Mouse (Mus musculus): Measurements from ENCODE around the gene Wnt3. TPM values are rescaled to one million over a fixed set of nuclear protein-coding genes. Genes with fewer than 3 reads are reported as not detected.

Gene Wnt3
- total and polyA plus RNA-seq, 2 experiments from 2014 or later = 11.1 to 12.5 TPM

DNA sequence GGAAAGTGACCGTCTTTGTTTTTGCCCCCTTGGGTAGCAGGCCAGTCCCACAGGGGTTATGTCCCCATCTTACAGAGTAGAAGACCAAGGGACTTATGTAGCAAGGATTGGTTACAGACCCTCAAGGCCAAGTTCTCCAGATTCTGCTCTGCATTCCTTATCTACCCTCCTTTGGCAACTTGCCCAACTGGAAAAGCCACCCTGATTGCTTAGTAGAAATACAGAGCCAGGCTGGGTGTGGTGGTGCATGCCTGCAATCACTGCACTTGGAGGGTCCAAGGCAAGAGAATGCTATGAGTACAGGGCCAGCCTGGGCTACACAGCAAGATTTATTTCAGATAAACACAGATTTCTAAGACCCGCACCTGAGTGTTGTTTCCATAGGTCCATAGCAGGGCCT, 40.0 kb upstream of the Wnt3 start:
- Histone ChIP-seq H3K27me3 (ENCODE audit: insufficient read depth, low read length) (no peaks in the 10 kb centered on the region), H3K4me2 (ENCODE audit: low read depth, low read length) (no peak overlapping the region), H3K4me1 (ENCODE audit: insufficient read depth, low read length) (0 out of 2 replicates have a peak, but pooled peaks cover 4% of the 10 kb centered on the region), H3K36me3 (ENCODE audit: insufficient read depth, low read length) (no peaks in the 10 kb centered on the region), H3K9ac (replicated peaks; ENCODE audit: low read length) (no peak overlapping the region), H3K9me3 (ENCODE audit: low read length) (no peaks in the 10 kb centered on the region), H3K27ac (no peak overlapping the region), H3K4me3 (ENCODE audit: low read length) (no peak overlapping the region)
- no peak for TF ChIP-seq CTCF (IDR thresholded peaks at IDR 0.05; ENCODE audit: low read depth)
- 90% methylated on average over 2 of the region's 2 CpGs for WGBS
- no peak for ATAC-seq
- DNase-seq (ENCODE audit: low spot score) = no peak

- no peak for TF ChIP-seq CTCF (IDR thresholded peaks at IDR 0.05; ENCODE audit: low read depth)
- H3K9ac ChIP-seq (replicated peaks; ENCODE audit: low read length) = no peak overlapping the region
- ATAC-seq (no peak), DNase-seq (ENCODE audit: low spot score) (no peak)
- WGBS = 57% methylated on average over 5 of the region's 5 CpGs
- H3K4me2 ChIP-seq (ENCODE audit: low read depth, low read length) = no peak overlapping the region
- H3K4me1 ChIP-seq (ENCODE audit: insufficient read depth, low read length) = 0 out of 2 replicates have a peak, but pooled peaks cover 4% of the 10 kb centered on the region
- no peaks in the 10 kb centered on the region for H3K27me3 ChIP-seq (ENCODE audit: insufficient read depth, low read length)
- H3K36me3 ChIP-seq (ENCODE audit: insufficient read depth, low read length) = no peaks in the 10 kb centered on the region
- no peak overlapping the region for H3K27ac ChIP-seq
- H3K9me3 ChIP-seq (ENCODE audit: low read length) = no peaks in the 10 kb centered on the region
- H3K4me3 ChIP-seq (ENCODE audit: low read length) = no peak overlapping the region
These were observed 39.4 kb upstream of the Wnt3 start for GRCm38 (mm10) chr11:103734411-103735045.

DNA sequence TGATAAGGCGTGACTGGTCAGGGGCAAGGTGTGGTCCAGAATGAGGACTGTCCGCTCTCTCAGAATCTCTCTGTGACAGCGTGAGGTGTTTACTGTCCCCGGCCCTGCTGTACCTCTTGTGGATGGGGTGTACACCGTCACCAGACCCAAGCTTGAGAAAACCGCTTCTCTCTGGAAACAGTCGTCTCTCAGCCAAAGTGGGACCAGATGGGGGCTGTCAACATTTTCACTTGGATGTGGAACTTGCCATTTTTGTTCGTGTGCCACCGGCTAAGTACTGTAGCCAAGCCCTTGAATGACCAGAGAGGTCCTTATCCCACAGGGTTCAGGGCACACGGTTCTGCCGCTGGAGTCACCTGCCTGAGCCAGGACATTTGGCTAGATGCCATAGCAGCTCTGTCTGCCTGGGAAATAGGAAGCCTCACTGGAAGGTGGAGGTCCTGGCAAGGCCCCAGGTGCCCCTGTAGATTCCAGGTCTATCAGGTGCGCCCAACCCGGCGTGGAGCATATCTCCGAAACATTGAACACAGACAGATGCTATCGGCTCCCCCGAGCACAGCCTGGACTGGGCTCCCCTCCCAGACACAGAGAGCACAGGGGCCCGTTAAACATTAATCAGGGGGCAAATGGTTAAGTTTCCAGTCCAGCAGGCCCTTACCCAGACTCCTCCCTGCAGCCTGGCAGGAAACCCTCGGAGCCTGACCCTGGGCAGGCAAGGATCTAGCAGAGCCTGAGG, 38.7 kb upstream of the Wnt3 start:
- H3K4me2 ChIP-seq (ENCODE audit: low read depth, low read length) = no peak overlapping the region
- no peaks in the 10 kb centered on the region for H3K9me3 ChIP-seq (ENCODE audit: low read length)
- WGBS = 57% methylated on average over 19 of the region's 19 CpGs
- H3K4me1 ChIP-seq (ENCODE audit: insufficient read depth, low read length) = 0 out of 2 replicates have a peak, but pooled peaks cover 4% of the 10 kb centered on the region
- no peak for DNase-seq (ENCODE audit: low spot score)
- H3K27me3 ChIP-seq (ENCODE audit: insufficient read depth, low read length) = no peaks in the 10 kb centered on the region
- no peaks in the 10 kb centered on the region for H3K36me3 ChIP-seq (ENCODE audit: insufficient read depth, low read length)
- no peak overlapping the region for H3K27ac ChIP-seq
- no peak overlapping the region for H3K9ac ChIP-seq (replicated peaks; ENCODE audit: low read length)
- TF ChIP-seq CTCF (IDR thresholded peaks at IDR 0.05; ENCODE audit: low read depth) = no peak
- no peak for ATAC-seq
- H3K4me3 ChIP-seq (ENCODE audit: low read length) = no peak overlapping the region

- peak within 1 kb of the TSS; percentile 84 for H3K4me2 ChIP-seq (ENCODE audit: low read depth, low read length)
- 0 out of 2 replicates have a peak, but pooled peaks cover 9% of the 10 kb centered on the region for H3K4me1 ChIP-seq (ENCODE audit: insufficient read depth, low read length)
- no peak within 1 kb of the TSS for H3K27ac ChIP-seq
- H3K9me3 ChIP-seq (ENCODE audit: low read length) = no peaks in the 10 kb centered on the region
- peak within 1 kb of the TSS; percentile 48 for H3K9ac ChIP-seq (replicated peaks; ENCODE audit: low read length)
- peaks cover 50% of the 10 kb centered on the region for H3K27me3 ChIP-seq (ENCODE audit: insufficient read depth, low read length)
- no peak for TF ChIP-seq CTCF (IDR thresholded peaks at IDR 0.05; ENCODE audit: low read depth)
- DNase-seq (ENCODE audit: low spot score) (peak; percentile 46), ATAC-seq (peak; percentile 53; the same call in 1 of the 2 replicates)
- 2% methylated on average over 51 of the region's 68 CpGs for WGBS
- H3K4me3 ChIP-seq (ENCODE audit: low read length) = peak within 1 kb of the TSS; percentile 46
- H3K36me3 ChIP-seq (ENCODE audit: insufficient read depth, low read length) = no peaks in the 10 kb centered on the region
These were observed 24.5 kb upstream of the Wnt3 start, which contains the start of gene Wnt9b for GRCm38 (mm10) chr11:103749306-103750089. Gene Wnt9b, minus strand, starts transcription at chr11:103749821.

DNA sequence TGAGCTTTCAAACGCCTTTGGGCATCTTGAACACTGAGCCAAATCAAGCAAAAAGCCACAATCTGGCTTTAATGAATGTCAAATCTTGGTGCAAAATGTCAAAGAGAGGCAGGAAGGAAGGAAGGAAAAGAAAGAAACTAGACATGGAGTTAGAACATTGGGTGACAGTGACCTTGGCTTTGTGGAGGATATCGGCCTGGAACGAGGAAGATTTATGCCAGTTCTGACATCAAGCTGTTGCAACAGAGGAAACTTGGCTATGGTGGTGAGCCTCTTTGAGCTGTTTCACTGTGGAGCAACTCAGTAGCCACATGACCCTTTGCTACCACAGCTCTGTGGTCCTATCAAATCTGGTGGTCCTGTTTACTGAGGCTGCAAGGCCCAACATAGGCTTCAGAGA, 23.3 kb upstream of the Wnt3 start:
- ATAC-seq (no peak), DNase-seq (ENCODE audit: low spot score) (no peak)
- H3K4me2 ChIP-seq (ENCODE audit: low read depth, low read length) = no peak overlapping the region
- no peaks in the 10 kb centered on the region for H3K36me3 ChIP-seq (ENCODE audit: insufficient read depth, low read length)
- no peak for TF ChIP-seq CTCF (IDR thresholded peaks at IDR 0.05; ENCODE audit: low read depth)
- H3K4me3 ChIP-seq (ENCODE audit: low read length) = no peak overlapping the region
- no peak overlapping the region for H3K9ac ChIP-seq (replicated peaks; ENCODE audit: low read length)
- H3K4me1 ChIP-seq (ENCODE audit: insufficient read depth, low read length) = 0 out of 2 replicates have a peak, but pooled peaks cover 9% of the 10 kb centered on the region
- peaks cover 50% of the 10 kb centered on the region for H3K27me3 ChIP-seq (ENCODE audit: insufficient read depth, low read length)
- 62% methylated on average over 3 of the region's 3 CpGs for WGBS
- H3K9me3 ChIP-seq (ENCODE audit: low read length) = no peaks in the 10 kb centered on the region
- H3K27ac ChIP-seq = no peak overlapping the region

GRCm38 (mm10) chr11:103758054-103758453, 15.9 kb upstream of the Wnt3 start:
- Histone ChIP-seq H3K9ac (replicated peaks; ENCODE audit: low read length) (no peak overlapping the region), H3K9me3 (ENCODE audit: low read length) (no peaks in the 10 kb centered on the region), H3K4me1 (ENCODE audit: insufficient read depth, low read length) (no peaks in the 10 kb centered on the region), H3K4me2 (ENCODE audit: low read depth, low read length) (no peak overlapping the region), H3K36me3 (ENCODE audit: insufficient read depth, low read length) (no peaks in the 10 kb centered on the region), H3K27ac (no peak overlapping the region), H3K4me3 (ENCODE audit: low read length) (no peak overlapping the region), H3K27me3 (ENCODE audit: insufficient read depth, low read length) (no peaks in the 10 kb centered on the region)
- ATAC-seq = no peak
- peak; percentile 57 for TF ChIP-seq CTCF (IDR thresholded peaks at IDR 0.05; ENCODE audit: low read depth)
- WGBS = 47% methylated on average over 11 of the region's 11 CpGs
- DNase-seq (ENCODE audit: low spot score) = peak; percentile 32
